Mouse (Mus musculus): ENCODE data around the gene Dnaic1. TPM values are rescaled to one million over a fixed set of nuclear protein-coding genes. Genes with fewer than 3 reads are reported as not detected.

Dnaic1 gene
- polyA plus RNA-seq, 1 experiment from 2014 or later, result 2.0 TPM

DNA sequence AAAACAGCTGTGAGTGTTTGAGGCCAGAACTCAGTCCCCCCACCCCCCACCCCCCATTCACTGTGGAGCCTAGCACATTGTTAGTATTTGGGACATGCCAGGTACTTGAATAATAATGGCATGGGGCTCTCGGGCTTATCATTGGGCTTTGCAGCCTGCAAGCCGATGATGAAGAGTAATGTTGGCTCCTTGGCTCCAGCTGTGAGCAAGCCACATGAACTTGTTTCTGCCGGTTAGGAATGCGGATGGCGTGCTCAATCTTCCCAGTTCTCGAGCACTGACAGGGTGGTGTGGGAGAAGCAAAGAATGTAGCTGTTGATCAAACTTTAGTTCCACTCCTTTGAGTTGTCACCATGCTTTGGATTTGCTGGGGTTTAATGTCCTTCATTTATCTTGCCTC is 6.3 kb downstream of the Dnaic1 start:
- 52% methylated on average over 6 of the region's 6 CpGs for WGBS
- Histone ChIP-seq H3K4me1 (peaks cover 19% of the 10 kb centered on the region), H3K9me3 (no peaks in the 10 kb centered on the region), H3K27me3 (no peaks in the 10 kb centered on the region), H3K27ac (replicated peaks) (no peak overlapping the region), H3K9ac (replicated peaks) (no peak overlapping the region), H3K4me3 (no peak overlapping the region), H3K4me2 (replicated peaks) (no peak overlapping the region), H3K36me3 (no peaks in the 10 kb centered on the region)
- ATAC-seq (replicated peaks), result no peak

DNA sequence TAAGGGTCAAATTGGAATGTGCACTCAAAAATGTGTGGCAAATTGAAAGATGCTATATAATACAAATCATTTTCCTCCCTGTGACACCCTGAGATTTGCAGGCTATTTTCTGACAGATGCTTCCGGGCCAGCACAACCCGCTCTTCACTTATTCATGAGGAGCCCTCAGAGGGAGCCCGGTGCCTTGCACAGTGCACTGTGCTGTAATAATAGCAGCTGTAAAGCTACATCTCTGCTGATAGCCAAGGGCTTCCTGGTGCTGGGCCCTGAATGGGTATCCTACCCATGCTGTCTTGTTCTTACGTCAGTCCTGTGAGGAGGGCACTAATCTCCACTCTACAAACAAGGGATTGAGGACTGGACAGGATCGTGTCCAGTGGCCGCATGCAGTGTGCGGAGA is 13.8 kb downstream of the Dnaic1 start:
- H3K27me3 ChIP-seq, result no peaks in the 10 kb centered on the region

DNA sequence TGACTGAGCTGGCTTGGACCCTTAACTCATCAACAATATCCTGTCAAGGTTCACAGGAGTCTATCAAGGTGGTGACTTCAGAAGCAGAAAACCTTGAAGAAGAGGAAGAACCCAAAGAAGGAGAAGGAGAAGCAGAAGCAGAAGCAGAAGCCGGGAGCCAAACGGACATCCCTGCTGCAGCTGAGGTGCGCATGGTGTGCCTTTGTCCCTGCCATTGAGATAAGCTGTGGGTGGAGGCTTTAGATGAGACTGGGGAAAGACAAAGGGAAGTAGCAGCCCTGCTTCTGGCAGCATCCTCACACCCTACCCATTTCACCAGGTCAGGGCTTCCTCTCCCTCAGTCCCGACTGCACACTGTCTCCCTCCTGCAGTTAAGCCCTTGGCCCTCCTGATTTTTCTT is 33.2 kb downstream of the Dnaic1 start:
- ATAC-seq (replicated peaks), result no peak
- Histone ChIP-seq H3K27ac (replicated peaks) (no peak overlapping the region), H3K27me3 (no peaks in the 10 kb centered on the region), H3K9me3 (no peaks in the 10 kb centered on the region), H3K4me2 (replicated peaks) (no peak overlapping the region), H3K4me3 (no peak overlapping the region), H3K9ac (replicated peaks) (no peak overlapping the region), H3K36me3 (no peaks in the 10 kb centered on the region), H3K4me1 (peaks cover 14% of the 10 kb centered on the region)
- WGBS, result 41% methylated on average over 4 of the region's 4 CpGs

More for the DNA sequence above, 13.8 kb downstream of the Dnaic1 start:
- Histone ChIP-seq H3K9me3 (no peaks in the 10 kb centered on the region), H3K9ac (replicated peaks) (no peak overlapping the region), H3K36me3 (no peaks in the 10 kb centered on the region), H3K4me1 (no peaks in the 10 kb centered on the region), H3K4me3 (no peak overlapping the region), H3K4me2 (replicated peaks) (no peak overlapping the region), H3K27ac (replicated peaks) (no peak overlapping the region)
- WGBS, result 66% methylated on average over 7 of the region's 7 CpGs
- no peak for ATAC-seq (replicated peaks)

DNA sequence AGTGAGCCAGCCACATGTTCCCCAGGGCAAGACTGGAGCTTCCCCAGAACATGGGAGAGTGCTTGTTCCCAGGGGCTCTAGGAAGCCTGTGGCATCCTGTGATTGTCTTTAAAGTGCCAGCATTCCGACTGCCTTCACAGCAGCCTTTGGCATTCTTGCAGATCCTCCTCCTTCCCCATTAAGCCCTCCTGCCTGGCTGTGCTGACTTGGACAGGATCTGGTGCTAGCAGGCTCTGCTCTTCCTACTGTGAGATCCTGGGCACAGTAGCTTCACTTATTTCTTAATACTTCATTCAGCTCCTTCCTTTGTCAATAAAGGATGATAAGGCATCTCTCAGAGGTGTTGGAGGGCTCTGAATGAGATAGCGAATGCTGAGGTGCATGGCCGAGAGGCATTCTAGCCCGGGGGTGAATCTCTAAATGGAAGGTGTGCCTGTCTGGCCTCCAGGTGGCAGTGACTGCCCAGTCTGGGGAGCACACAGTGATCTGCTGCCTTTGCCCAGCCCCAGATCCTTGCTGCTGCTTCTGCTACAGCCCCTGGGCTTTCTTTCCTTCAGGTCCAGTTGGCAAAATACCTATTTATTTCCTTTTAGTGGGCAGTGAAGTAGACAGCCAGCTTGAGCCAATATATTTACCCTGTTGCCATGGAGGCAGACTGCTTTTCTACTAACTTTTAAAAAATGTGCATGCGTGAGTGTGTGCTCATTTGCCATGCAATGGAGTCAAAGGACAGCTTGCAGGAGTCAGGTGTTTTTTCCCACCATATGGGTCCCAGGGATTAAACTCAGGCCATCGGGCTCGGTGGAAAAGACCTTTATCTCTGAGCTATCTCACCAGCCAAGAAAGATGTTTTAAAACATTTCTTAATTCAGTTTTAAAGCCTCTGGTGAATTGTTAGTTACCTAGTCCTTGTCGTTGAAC is 35.2 kb downstream of the Dnaic1 start:
- H3K27ac ChIP-seq (replicated peaks), result no peak overlapping the region
- H3K4me3 ChIP-seq, result no peak overlapping the region
- H3K4me2 ChIP-seq (replicated peaks), result no peak overlapping the region
- ATAC-seq (replicated peaks), result peak; percentile 55
- no peaks in the 10 kb centered on the region for H3K27me3 ChIP-seq
- H3K9me3 ChIP-seq, result no peaks in the 10 kb centered on the region
- H3K36me3 ChIP-seq, result no peaks in the 10 kb centered on the region
- peaks cover 22% of the 10 kb centered on the region for H3K4me1 ChIP-seq
- peak overlapping the region; percentile 17; the same call in 1 of the 2 replicates for H3K9ac ChIP-seq (replicated peaks)
- WGBS, result 26% methylated on average over 8 of the region's 8 CpGs

DNA sequence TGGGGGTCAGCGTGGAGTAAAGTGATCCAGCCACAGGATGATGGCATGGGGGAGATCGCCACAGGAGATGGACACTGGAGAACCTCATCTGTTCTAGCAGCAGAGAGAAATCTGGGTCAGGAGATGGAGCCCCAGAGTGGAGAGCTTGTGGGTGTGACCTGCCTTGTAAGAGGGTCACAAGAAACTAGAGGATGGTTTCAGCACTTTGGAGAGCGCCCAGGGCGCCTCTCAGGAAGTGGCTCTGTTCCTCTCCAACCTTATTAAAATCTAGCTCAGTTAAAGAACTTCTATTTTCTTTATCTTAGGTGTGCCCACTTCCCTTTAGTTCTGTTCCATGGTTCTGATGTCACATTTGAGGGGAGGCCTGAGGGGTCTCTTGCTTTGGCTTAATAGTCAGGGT is 37.2 kb downstream of the Dnaic1 start:
- Histone ChIP-seq H3K4me3 (no peak overlapping the region), H3K4me2 (replicated peaks) (no peak overlapping the region), H3K4me1 (peaks cover 40% of the 10 kb centered on the region), H3K27me3 (no peaks in the 10 kb centered on the region), H3K9ac (replicated peaks) (no peak overlapping the region), H3K27ac (replicated peaks) (no peak overlapping the region), H3K36me3 (no peaks in the 10 kb centered on the region), H3K9me3 (no peaks in the 10 kb centered on the region)
- ATAC-seq (replicated peaks), result no peak
- 48% methylated on average over 4 of the region's 4 CpGs for WGBS

DNA sequence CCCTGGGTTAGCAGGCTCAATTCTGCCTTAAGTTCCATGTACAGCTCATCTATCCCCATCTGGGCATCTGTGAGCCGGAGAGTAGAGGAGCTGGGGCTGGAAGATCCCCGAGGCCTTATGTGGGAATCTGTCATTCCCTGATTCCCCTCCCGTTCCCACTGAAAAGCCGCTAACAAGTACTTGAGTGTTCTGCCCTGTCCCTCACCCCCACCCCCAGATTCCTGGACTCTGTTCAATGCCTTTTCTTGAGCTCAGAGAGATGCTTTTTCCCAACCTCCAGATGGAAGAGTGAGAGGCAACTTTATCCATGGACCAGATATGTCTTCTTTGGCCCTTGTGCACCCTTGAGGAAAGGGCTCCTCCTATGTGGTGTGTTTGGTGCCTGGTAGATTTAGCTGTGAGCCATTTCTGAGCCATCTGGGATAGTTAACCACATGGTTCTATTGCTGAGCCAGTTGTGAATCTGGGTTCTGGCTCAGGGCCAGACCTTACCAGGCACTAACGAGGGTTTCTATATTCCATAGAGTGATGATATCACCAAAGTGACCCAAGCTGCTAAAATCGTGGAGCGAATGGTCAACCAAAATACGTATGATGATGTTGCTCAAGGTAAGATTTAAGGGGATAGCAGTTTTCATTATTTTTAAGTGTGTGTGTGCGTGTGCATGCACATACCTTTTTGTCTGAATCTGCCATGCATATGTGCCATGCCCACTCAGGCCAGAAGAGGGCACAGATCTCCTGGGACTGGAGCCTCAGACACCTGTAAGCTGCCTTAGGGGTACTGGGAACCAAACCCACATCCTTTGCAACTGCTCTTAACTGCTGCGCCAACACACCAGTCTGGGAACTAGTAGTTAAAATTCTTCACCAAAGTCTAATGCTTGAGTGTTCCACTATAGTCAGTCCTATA is 40.4 kb downstream of the Dnaic1 start:
- no peak overlapping the region for H3K9ac ChIP-seq (replicated peaks)
- 52% methylated on average over 10 of the region's 10 CpGs for WGBS
- no peaks in the 10 kb centered on the region for H3K36me3 ChIP-seq
- H3K4me2 ChIP-seq (replicated peaks), result no peak overlapping the region
- H3K4me3 ChIP-seq, result no peak overlapping the region
- H3K4me1 ChIP-seq, result peaks cover 61% of the 10 kb centered on the region
- no peaks in the 10 kb centered on the region for H3K9me3 ChIP-seq
- peak overlapping the region; percentile 53; the same call in 1 of the 2 replicates for H3K27ac ChIP-seq (replicated peaks)
- ATAC-seq (replicated peaks), result no peak
- no peaks in the 10 kb centered on the region for H3K27me3 ChIP-seq

DNA sequence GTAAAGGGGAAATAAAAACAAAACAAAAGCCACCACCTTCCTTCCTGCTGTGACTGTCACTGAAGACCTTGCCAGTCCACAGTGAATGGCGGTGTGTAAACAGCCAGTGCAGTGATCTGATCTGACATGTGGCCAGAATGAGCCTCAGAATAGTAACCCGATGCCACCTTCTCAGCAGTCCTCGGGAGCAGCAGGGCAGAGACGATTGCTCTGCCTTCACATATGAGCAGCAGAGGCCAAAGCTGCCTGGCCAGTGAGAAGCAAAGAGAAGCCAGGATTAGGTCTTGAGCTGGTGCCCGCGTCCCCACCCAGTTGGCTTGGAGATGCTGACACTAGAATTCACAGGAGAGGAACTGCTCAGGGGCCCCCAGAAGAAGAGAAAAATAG is 41.0 kb downstream of the Dnaic1 start:
- WGBS, result 23% methylated on average over 6 of the region's 6 CpGs
- no peak for ATAC-seq (replicated peaks)
- Histone ChIP-seq H3K9ac (replicated peaks) (no peak overlapping the region), H3K4me2 (replicated peaks) (no peak overlapping the region), H3K9me3 (no peaks in the 10 kb centered on the region), H3K27ac (replicated peaks) (peak overlapping the region; percentile 53; the same call in 1 of the 2 replicates), H3K4me3 (no peak overlapping the region), H3K4me1 (peaks cover 61% of the 10 kb centered on the region), H3K36me3 (no peaks in the 10 kb centered on the region), H3K27me3 (no peaks in the 10 kb centered on the region)

DNA sequence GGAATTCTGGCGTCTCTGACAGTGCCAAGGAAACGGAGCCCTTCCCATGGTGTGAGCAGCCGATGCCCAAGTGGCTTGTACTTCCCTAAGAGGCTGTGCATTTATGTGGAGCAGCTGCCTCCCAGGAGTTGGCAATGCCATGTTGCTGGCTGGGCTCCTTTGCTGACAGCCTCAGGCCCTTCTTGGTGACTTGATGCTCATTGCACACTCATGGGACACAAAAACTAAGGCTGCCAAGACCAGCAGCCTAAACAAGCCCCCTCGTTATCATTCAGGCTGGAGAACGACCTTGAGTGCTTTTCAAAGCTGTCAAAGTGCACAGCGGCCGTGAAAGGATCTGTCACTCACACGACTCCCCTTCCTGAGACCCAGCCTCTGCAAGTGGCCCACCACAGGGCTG is 42.6 kb downstream of the Dnaic1 start:
- peaks cover 69% of the 10 kb centered on the region for H3K4me1 ChIP-seq
- WGBS, result 3% methylated on average over 8 of the region's 8 CpGs
- no peaks in the 10 kb centered on the region for H3K27me3 ChIP-seq
- no peak overlapping the region for H3K4me2 ChIP-seq (replicated peaks)
- H3K9ac ChIP-seq (replicated peaks), result no peak overlapping the region
- H3K4me3 ChIP-seq, result no peak overlapping the region
- peak overlapping the region; percentile 85 for H3K27ac ChIP-seq (replicated peaks)
- H3K9me3 ChIP-seq, result no peaks in the 10 kb centered on the region
- no peaks in the 10 kb centered on the region for H3K36me3 ChIP-seq
- ATAC-seq (replicated peaks), result peak; percentile 85

DNA sequence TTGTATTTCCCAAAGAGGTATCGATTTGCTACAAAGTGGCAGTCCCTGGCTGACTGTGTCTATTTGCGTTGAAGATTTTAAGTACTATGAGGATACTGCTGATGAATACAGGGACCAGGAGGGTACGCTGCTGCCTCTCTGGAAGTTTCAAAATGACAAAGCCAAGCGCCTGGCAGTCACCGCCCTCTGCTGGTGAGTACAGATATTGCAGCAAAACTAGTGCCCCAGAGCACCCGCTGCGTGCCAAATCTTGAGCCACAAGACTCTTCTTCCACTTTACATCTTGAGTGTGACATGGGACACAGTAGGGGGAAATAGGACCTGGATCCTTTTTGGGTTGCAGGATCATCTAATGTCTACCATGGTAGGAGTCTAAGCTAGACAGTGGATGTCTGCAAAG is 44.6 kb downstream of the Dnaic1 start:
- 7% methylated on average over 7 of the region's 7 CpGs for WGBS
- Histone ChIP-seq H3K4me1 (peaks cover 81% of the 10 kb centered on the region), H3K9ac (replicated peaks) (no peak overlapping the region), H3K36me3 (no peaks in the 10 kb centered on the region), H3K4me2 (replicated peaks) (no peak overlapping the region), H3K27me3 (no peaks in the 10 kb centered on the region), H3K9me3 (no peaks in the 10 kb centered on the region), H3K4me3 (no peak overlapping the region), H3K27ac (replicated peaks) (0 out of 2 replicates have a peak overlapping the region, but pooled peaks have one; percentile 42)
- no peak for ATAC-seq (replicated peaks)

DNA sequence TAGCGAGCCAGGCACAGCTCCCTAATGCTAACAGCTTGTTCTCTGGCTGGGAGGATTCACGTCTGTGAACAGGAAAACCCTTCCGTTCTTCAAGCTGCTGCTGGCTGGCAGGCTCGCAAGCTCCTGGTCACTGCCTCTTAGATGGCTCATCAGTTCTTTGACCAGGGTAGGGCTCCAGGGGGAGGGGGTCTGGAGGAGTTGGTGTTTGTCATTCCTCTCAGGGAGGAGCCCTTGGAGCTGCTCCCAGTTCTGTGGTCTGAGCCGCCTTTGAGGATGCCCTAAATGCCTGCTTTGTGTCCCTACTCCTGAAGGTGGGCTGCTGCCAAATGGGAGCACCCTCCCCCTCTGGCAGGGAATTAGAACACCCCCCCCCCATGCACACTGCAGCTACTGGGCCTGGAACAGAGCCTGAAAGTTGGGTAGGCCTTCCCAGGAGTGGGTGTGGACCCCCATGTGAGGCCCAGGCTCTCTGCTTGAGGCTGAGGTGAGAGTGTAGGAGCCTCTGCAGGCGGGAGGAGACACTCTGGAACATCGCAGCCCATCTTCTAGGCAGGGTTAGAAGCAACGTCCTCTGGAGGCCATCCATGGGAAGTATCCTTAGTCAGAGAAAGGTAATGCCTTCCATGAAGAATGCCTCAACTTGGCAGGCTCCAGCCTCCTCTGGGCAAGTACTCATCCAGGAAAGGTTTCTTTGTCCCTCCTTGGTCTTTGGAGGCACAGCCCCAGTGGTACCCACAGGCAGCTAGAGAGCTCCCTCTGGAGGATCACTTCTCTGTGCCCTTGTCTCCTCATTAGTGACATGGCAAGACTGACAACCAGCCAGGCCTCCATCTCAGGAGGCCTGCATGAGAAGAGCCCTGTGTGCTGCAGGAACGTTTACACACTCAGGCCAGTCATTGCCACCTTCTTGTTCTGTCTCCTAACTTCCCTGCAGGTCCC is 46.4 kb downstream of the Dnaic1 start:
- H3K27ac ChIP-seq (replicated peaks), result peak overlapping the region; percentile 58
- H3K4me1 ChIP-seq, result peaks cover 71% of the 10 kb centered on the region
- no peak overlapping the region for H3K9ac ChIP-seq (replicated peaks)
- H3K36me3 ChIP-seq, result no peaks in the 10 kb centered on the region
- ATAC-seq (replicated peaks), result peak; percentile 65
- H3K4me3 ChIP-seq, result no peak overlapping the region
- H3K4me2 ChIP-seq (replicated peaks), result no peak overlapping the region
- 38% methylated on average over 9 of the region's 9 CpGs for WGBS
- no peaks in the 10 kb centered on the region for H3K27me3 ChIP-seq
- H3K9me3 ChIP-seq, result no peaks in the 10 kb centered on the region

DNA sequence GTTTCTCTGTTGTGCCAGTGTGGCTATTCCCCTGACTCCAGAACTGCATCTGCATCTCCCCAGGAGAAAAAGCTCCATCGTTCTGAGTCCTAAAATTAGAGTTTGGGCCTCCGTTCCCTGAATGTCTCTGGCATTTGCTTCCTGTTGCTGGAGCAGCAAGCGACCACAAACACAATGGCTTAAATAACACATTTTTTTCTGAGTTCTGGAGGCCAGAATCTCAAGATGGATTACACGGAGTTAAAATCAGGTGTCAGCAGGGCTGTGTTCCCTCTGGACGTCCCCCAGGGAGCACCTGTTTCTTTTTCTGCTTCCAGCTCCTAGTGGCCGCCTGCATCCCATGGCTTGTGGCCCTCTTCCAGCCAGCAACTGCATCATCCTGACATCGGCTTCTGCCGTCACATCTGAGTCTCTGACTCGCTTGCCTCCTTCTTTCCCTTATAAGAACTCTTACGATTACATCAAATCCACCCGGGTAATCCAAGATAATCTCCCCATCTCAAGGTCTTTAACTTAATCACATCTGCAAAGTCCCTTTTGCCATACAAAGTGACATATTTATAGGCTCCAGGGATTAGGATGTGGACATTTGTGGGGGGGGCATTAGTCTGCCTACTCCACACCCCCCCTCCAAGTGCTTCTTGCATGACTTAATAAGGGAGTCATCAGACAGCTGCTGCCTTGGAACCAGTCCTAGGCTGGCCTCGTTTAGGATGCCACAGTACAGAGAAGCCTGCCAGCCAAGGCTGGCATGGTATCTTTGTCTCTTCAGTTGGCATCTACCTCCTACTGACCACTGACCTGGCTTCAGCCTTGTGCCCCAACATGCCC is 49.6 kb downstream of the Dnaic1 start:
- H3K36me3 ChIP-seq, result no peaks in the 10 kb centered on the region
- H3K4me1 ChIP-seq, result peaks cover 40% of the 10 kb centered on the region
- H3K27me3 ChIP-seq, result no peaks in the 10 kb centered on the region
- no peak overlapping the region for H3K4me2 ChIP-seq (replicated peaks)
- H3K9me3 ChIP-seq, result no peaks in the 10 kb centered on the region
- H3K4me3 ChIP-seq, result no peak overlapping the region
- WGBS, result 44% methylated on average over 12 of the region's 12 CpGs
- no peak for ATAC-seq (replicated peaks)
- no peak overlapping the region for H3K9ac ChIP-seq (replicated peaks)
- H3K27ac ChIP-seq (replicated peaks), result no peak overlapping the region
